Comparison of ENCODE assay signal across 27 mouse cellular contexts in the genomic region with DNA sequence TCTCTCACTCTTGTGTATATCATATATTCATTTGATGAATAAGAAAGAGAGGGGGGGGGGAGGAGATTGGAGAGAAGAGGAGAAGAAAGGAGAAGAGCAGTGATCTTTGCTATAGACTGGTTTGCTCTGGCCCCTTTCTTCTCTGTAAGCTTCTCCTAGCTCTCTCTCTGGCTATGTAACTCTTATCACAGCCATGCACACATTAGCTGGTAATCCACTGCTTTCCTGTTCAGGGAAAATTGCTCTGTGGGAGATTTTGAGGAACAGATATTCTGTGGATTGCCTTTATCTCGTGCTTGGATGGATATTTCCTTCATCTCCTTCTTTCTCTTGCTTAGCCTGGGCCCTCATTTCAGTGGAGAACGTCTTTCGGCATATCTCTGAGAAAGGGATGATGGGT.
"Had no signal": no experiment of that assay in that cellular context is flagged by ENCODE, and none has a peak within 500 bp of the region (broad histone marks: within the 10 kb centered on the region; RNA-seq: fewer than 3 reads in every experiment).

No protein-coding gene starts in this region.

- DNase-seq: gastrocnemius, adult 2 months; gastrocnemius, postnatal 10 days; gastrocnemius, postnatal 36 days; heart, adult 11 months; heart, adult 2 months; heart, postnatal 14 days; heart, postnatal 36 days; kidney, adult 11 months; kidney, adult 2 months; kidney, adult 9 months; kidney, postnatal 14 days; kidney, postnatal 36 days; layer of hippocampus, adult 9-11 months; layer of hippocampus, postnatal 36 days; left cerebral cortex, postnatal 4 days had no signal

- H3K9me3 ChIP-seq: heart, embryonic 13.5 days; heart, embryonic 15.5 days; hindbrain, embryonic 13.5 days; hindbrain, embryonic 15.5 days; kidney, embryonic 15.5 days; limb, embryonic 13.5 days; limb, embryonic 15.5 days; liver, embryonic 12.5 days had no signal

- H3K4me2 ChIP-seq: heart, embryonic 11.5 days; heart, embryonic 13.5 days; heart, embryonic 15.5 days; hindbrain, embryonic 13.5 days; hindbrain, embryonic 15.5 days; kidney, embryonic 15.5 days; limb, embryonic 13.5 days; limb, embryonic 15.5 days; liver, embryonic 12.5 days had no signal

- H3K36me3 ChIP-seq: heart, embryonic 13.5 days; heart, embryonic 15.5 days; hindbrain, embryonic 13.5 days; hindbrain, embryonic 15.5 days; kidney, embryonic 15.5 days; limb, embryonic 13.5 days; limb, embryonic 15.5 days; liver, embryonic 12.5 days had no signal

- H3K27ac ChIP-seq: gastrocnemius, adult 2 months; heart, adult 2 months; heart, embryonic 13.5 days; heart, embryonic 15.5 days; hindbrain, embryonic 13.5 days; hindbrain, embryonic 15.5 days; hindbrain, postnatal 0 days; kidney, embryonic 15.5 days; kidney, postnatal 0 days; limb, embryonic 13.5 days; limb, embryonic 15.5 days; liver, embryonic 12.5 days had no signal

- H3K9ac ChIP-seq: heart, embryonic 13.5 days; heart, embryonic 15.5 days; hindbrain, embryonic 13.5 days; hindbrain, embryonic 15.5 days; kidney, embryonic 15.5 days; limb, embryonic 13.5 days; limb, embryonic 15.5 days; liver, embryonic 12.5 days had no signal

- H3K4me3 ChIP-seq: gastrocnemius, adult 2 months; heart, adult 2 months; heart, embryonic 13.5 days; heart, embryonic 15.5 days; hindbrain, embryonic 13.5 days; hindbrain, embryonic 15.5 days; kidney, embryonic 15.5 days; limb, embryonic 13.5 days; limb, embryonic 15.5 days; liver, embryonic 12.5 days had no signal

- H3K27me3 ChIP-seq: heart, embryonic 13.5 days; heart, embryonic 15.5 days; hindbrain, embryonic 13.5 days; hindbrain, embryonic 15.5 days; kidney, embryonic 15.5 days; limb, embryonic 13.5 days; limb, embryonic 15.5 days; liver, embryonic 12.5 days had no signal

- H3K4me1 ChIP-seq: heart, embryonic 13.5 days; heart, embryonic 15.5 days; hindbrain, embryonic 13.5 days; hindbrain, embryonic 15.5 days; kidney, embryonic 15.5 days; limb, embryonic 13.5 days; limb, embryonic 15.5 days; liver, embryonic 12.5 days had no signal

- ATAC-seq: hindbrain, postnatal 0 days; intestine, embryonic 16.5 days; liver, embryonic 12.5 days had no signal
